Mouse (Mus musculus) stomach, postnatal 0 days (tissue): ENCODE data around the gene Zfp385b. TPM values are rescaled to one million over a fixed set of nuclear protein-coding genes. Genes with fewer than 3 reads are reported as not detected.

Source experiments
- ATAC-seq: fragments of 200-750 bp; cut with Nextera tagmentation; 2 replicates; pipeline ENCODE4 v1.8.0; 2017; ENCODE audit not compliant: low FRiP score, low TSS enrichment
- DNase-seq: peaks from one replicate; pipeline ENCODE4 v3.0.0-alpha.2; 2016; ENCODE audit warnings: low spot score
- H3K27ac ChIP-seq: fragments of 300-500 bp; sonication (generic); replicated peaks from 2 replicates; pipeline ENCODE4 v1.5.1; 2014; ENCODE audit warnings: mild to moderate bottlenecking, control low read depth
- H3K27me3 ChIP-seq: fragments of 300-500 bp; sonication (generic); 2 replicates; pipeline ENCODE4 v1.6.1; 2014; ENCODE audit warnings: low read length; ENCODE audit not compliant: control insufficient read depth, insufficient read depth
- H3K36me3 ChIP-seq: fragments of 300-500 bp; sonication (generic); 2 replicates; pipeline ENCODE4 v1.6.1; 2014; ENCODE audit warnings: low read length, mixed read lengths; ENCODE audit not compliant: control insufficient read depth, insufficient read depth
- H3K4me1 ChIP-seq: fragments of 300-500 bp; sonication (generic); replicated peaks from 2 replicates; pipeline ENCODE4 v1.6.1; 2014; ENCODE audit warnings: antibody characterized with exemption; ENCODE audit not compliant: control insufficient read depth, insufficient read depth
- H3K4me2 ChIP-seq: fragments of 300-500 bp; sonication (generic); replicated peaks from 2 replicates; pipeline ENCODE4 v1.6.1; 2014; ENCODE audit warnings: low read depth, mild to moderate bottlenecking, control low read depth, moderate library complexity
- H3K4me3 ChIP-seq: fragments of 300-500 bp; sonication (generic); 2 replicates; pipeline ENCODE4 v1.5.1; 2014; ENCODE audit warnings: low read depth, low read length, control low read depth
- H3K9ac ChIP-seq: fragments of 300-500 bp; sonication (generic); 2 replicates; pipeline ENCODE4 v1.6.1; 2014; ENCODE audit warnings: mild to moderate bottlenecking, low read length, control low read depth, mixed read lengths
- H3K9me3 ChIP-seq: fragments of 300-500 bp; sonication (generic); 2 replicates; pipeline ENCODE4 v1.6.1; 2016; ENCODE audit warnings: low read length; ENCODE audit not compliant: control insufficient read depth
- CTCF ChIP-seq: IDR thresholded peaks from 2 replicates; pipeline ENCODE4 v1.5.1; 2016; ENCODE audit warnings: antibody characterized with exemption, low read depth, mild to moderate bottlenecking, moderate library complexity
- EP300 ChIP-seq: optimal IDR thresholded peaks from 2 replicates; pipeline ENCODE3; 2016; ENCODE audit warnings: antibody characterized with exemption
- WGBS: fragments of 180-500 bp; shearing (Covaris S2); extraction: QIAGEN DNeasy Blood & Tissue Kit; methylation state at CpG from one replicate; pipeline ENCODE4 v1.1.7; 2014; 5-methylcytosine and 5-hydroxymethylcytosine counted together
- polyA plus RNA-seq: library from polyadenylated mRNA; unstranded; fragments of >200 nt; fragmentation: Nextera tagmentation; extraction: Ambion mirVana; gene quantifications from 2 replicates; pipeline ENCODE4 v1.2.1, GENCODE M21; 2015

The Zfp385b gene
- polyA plus RNA-seq, result 9.9 and 10.2 TPM in 2 replicates

GRCm38 (mm10) chr2:77819539-77819938 lies at the start of gene Zfp385b:
Zfp385b (minus strand) TSS chr2:77819639.
- H3K27me3 ChIP-seq, result no peaks in the 10 kb centered on the region
- no peaks in the 10 kb centered on the region for H3K36me3 ChIP-seq
- H3K27ac ChIP-seq, result no peak within 1 kb of the TSS
- no peak within 1 kb of the TSS for H3K9ac ChIP-seq
- H3K4me2 ChIP-seq, result no peak within 1 kb of the TSS
- no peak within 1 kb of the TSS for H3K4me3 ChIP-seq
- H3K4me1 ChIP-seq, result no peaks in the 10 kb centered on the region
- no peaks in the 10 kb centered on the region for H3K9me3 ChIP-seq
- TF ChIP-seq CTCF (no peak), EP300 (no peak)
- DNase-seq, result no peak
- no peak for ATAC-seq

DNA sequence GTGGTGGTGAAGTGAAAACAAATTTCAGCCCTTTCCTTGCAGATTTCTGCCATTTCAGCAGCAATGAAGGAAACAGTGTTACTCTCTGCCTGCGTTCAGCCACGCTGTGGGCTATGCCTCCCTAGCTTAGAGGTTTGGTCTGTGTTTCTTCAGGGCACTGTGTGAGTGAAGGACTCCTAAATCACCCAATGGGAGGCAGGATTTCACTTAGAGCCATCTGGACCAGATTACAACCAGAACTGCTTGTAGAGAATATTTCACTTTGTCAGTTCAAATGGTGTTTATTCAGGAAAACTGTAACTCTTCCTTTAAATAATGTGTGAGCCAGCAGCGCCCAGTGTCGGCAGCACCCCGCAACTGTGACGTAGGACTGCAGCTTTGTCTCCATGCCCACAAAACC lies 44.5 kb upstream of the Zfp385b start:
- no peaks in the 10 kb centered on the region for H3K4me1 ChIP-seq
- no peak overlapping the region for H3K27ac ChIP-seq
- no peak for TF ChIP-seq EP300
- TF ChIP-seq CTCF, result 0 out of 2 replicates have a peak, but pooled peaks have one; percentile 10
- no peaks in the 10 kb centered on the region for H3K9me3 ChIP-seq
- ATAC-seq (no peak; the same call in 1 of the 2 replicates), DNase-seq (no peak)
- WGBS, result 49% methylated on average over 6 of the region's 6 CpGs
- H3K4me3 ChIP-seq, result peak overlapping the region; percentile 10; the same call in 1 of the 2 replicates
- H3K4me2 ChIP-seq, result peak overlapping the region; percentile 38
- H3K36me3 ChIP-seq, result no peaks in the 10 kb centered on the region
- H3K9ac ChIP-seq, result no peak overlapping the region; the same call in 1 of the 2 replicates
- no peaks in the 10 kb centered on the region for H3K27me3 ChIP-seq

DNA sequence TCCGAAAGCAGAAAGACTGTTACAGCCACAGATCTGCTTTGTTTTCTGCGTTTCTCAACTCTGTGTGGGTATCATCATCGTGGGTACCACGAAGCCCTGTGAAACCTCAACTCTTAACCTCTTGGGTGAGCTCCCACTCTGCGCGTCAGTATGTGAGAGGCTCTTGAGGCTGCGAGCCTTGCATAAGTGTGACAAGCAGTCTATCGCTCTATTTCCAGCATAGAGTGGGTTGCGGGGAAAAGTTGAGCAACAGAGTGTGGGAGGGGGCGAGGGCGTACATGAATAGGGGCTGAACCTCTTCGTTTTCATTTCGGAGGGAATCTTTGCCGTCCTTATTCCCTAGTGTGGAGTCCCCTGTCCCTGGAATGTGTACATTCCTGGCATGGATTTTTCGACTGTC lies 44.1 kb upstream of the Zfp385b start:
- 58% methylated on average over 15 of the region's 15 CpGs for WGBS
- Histone ChIP-seq H3K9ac (no peak overlapping the region; the same call in 1 of the 2 replicates), H3K36me3 (no peaks in the 10 kb centered on the region), H3K27me3 (no peaks in the 10 kb centered on the region), H3K27ac (no peak overlapping the region), H3K4me1 (no peaks in the 10 kb centered on the region), H3K9me3 (no peaks in the 10 kb centered on the region), H3K4me3 (peak overlapping the region; percentile 10; the same call in 1 of the 2 replicates), H3K4me2 (peak overlapping the region; percentile 38)
- ATAC-seq, result no peak
- TF ChIP-seq CTCF, result no peak
- no peak for TF ChIP-seq EP300
- DNase-seq, result no peak

DNA sequence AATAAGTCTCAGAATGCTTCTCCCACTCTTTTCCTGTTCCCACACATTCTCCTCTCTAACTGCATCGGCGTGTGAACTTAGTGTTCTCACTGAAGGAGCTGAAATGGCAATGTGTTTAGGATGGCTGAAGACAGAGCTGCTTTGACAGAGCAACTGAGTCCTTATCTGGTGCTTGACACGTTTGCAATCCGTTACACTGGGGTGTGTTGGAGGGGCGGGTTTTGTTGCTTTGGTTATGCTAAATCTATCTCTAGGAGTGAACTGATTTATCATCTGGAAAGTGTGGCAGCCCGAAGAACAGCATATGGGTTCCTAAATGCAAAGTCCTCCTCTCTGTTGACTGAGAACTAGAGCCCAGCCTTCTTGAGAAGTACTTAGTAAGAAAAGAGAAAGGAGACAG lies 22.0 kb upstream of the Zfp385b start:
- DNase-seq (no peak), ATAC-seq (no peak)
- Histone ChIP-seq H3K4me2 (no peak overlapping the region), H3K4me3 (no peak overlapping the region), H3K4me1 (no peaks in the 10 kb centered on the region), H3K36me3 (no peaks in the 10 kb centered on the region), H3K9ac (no peak overlapping the region), H3K27ac (no peak overlapping the region), H3K9me3 (no peaks in the 10 kb centered on the region), H3K27me3 (no peaks in the 10 kb centered on the region)
- 36% methylated on average over 6 of the region's 6 CpGs for WGBS
- TF ChIP-seq CTCF (no peak), EP300 (no peak)

GRCm38 (mm10) chr2:77839587-77839986 lies 20.1 kb upstream of the Zfp385b start:
- Histone ChIP-seq H3K27me3 (no peaks in the 10 kb centered on the region), H3K27ac (no peak overlapping the region), H3K9ac (no peak overlapping the region), H3K36me3 (no peaks in the 10 kb centered on the region), H3K4me2 (no peak overlapping the region), H3K9me3 (no peaks in the 10 kb centered on the region), H3K4me1 (no peaks in the 10 kb centered on the region), H3K4me3 (no peak overlapping the region)
- no peak for DNase-seq
- 83% methylated on average over 17 of the region's 17 CpGs for WGBS
- TF ChIP-seq CTCF, result no peak
- ATAC-seq, result no peak

- H3K4me3 ChIP-seq, result no peak overlapping the region
- DNase-seq, result no peak
- 89% methylated on average over 1 of the region's 1 CpGs for WGBS
These were observed 19.2 kb upstream of the Zfp385b start for GRCm38 (mm10) chr2:77838688-77839087.

More at GRCm38 (mm10) chr2:77838688-77839087, 19.2 kb upstream of the Zfp385b start:
- no peaks in the 10 kb centered on the region for H3K27me3 ChIP-seq
- H3K9ac ChIP-seq, result no peak overlapping the region
- TF ChIP-seq CTCF, result no peak
- no peak for TF ChIP-seq EP300
- H3K9me3 ChIP-seq, result no peaks in the 10 kb centered on the region
- no peak for ATAC-seq
- H3K36me3 ChIP-seq, result no peaks in the 10 kb centered on the region
- H3K4me2 ChIP-seq, result no peak overlapping the region
- H3K4me1 ChIP-seq, result no peaks in the 10 kb centered on the region
- no peak overlapping the region for H3K27ac ChIP-seq
